Mouse (Mus musculus) layer of hippocampus, adult 9-11 months (tissue): ENCODE results near the gene Sytl1.

ENCODE experiments used
- DNase-seq: peaks from one replicate; pipeline ENCODE4 v3.0.0; 2022

The Sytl1 gene

GRCm38 (mm10) chr4:133262882-133263281 lies at the start of gene Sytl1:
Sytl1 (minus strand) TSS chr4:133263113.
- DNase-seq = no peak

- DNase-seq = peak; percentile 67
Observed at GRCm38 (mm10) chr4:133309948-133310347, 47.0 kb upstream of the Sytl1 start.

- no peak for DNase-seq
Observed at GRCm38 (mm10) chr4:133307331-133307730, 44.4 kb upstream of the Sytl1 start.

- no peak for DNase-seq
Observed at GRCm38 (mm10) chr4:133305825-133306224, 42.9 kb upstream of the Sytl1 start.

GRCm38 (mm10) chr4:133304770-133305169 lies 41.9 kb upstream of the Sytl1 start:
- DNase-seq = no peak

GRCm38 (mm10) chr4:133302668-133303067 lies 39.8 kb upstream of the Sytl1 start:
- no peak for DNase-seq

- peak; percentile 55 for DNase-seq
Observed at GRCm38 (mm10) chr4:133301802-133302201, 38.9 kb upstream of the Sytl1 start.

GRCm38 (mm10) chr4:133300421-133300820 lies 37.5 kb upstream of the Sytl1 start:
- DNase-seq = no peak

GRCm38 (mm10) chr4:133299701-133300100 lies 36.8 kb upstream of the Sytl1 start:
- DNase-seq = peak; percentile 83

GRCm38 (mm10) chr4:133298516-133299365 lies 35.8 kb upstream of the Sytl1 start:
- DNase-seq = peak; percentile 68

- peak; percentile 86 for DNase-seq
Observed at GRCm38 (mm10) chr4:133297801-133298238, 34.9 kb upstream of the Sytl1 start.

GRCm38 (mm10) chr4:133297360-133297759 lies 34.4 kb upstream of the Sytl1 start:
- no peak for DNase-seq

- DNase-seq = no peak
Observed at GRCm38 (mm10) chr4:133294084-133294483, 31.2 kb upstream of the Sytl1 start.

GRCm38 (mm10) chr4:133292901-133293843 lies 30.3 kb upstream of the Sytl1 start:
- no peak for DNase-seq

GRCm38 (mm10) chr4:133292405-133292804 lies 29.5 kb upstream of the Sytl1 start:
- DNase-seq = no peak

GRCm38 (mm10) chr4:133291255-133291654 lies 28.3 kb upstream of the Sytl1 start:
- no peak for DNase-seq

GRCm38 (mm10) chr4:133286476-133287077 lies 23.7 kb upstream of the Sytl1 start:
- no peak for DNase-seq

- DNase-seq = no peak
Observed at GRCm38 (mm10) chr4:133285950-133286349, 23.0 kb upstream of the Sytl1 start.

- DNase-seq = no peak
Observed at GRCm38 (mm10) chr4:133285299-133285698, 22.4 kb upstream of the Sytl1 start.

GRCm38 (mm10) chr4:133282656-133283055 lies 19.7 kb upstream of the Sytl1 start:
- no peak for DNase-seq

GRCm38 (mm10) chr4:133281951-133282481 lies 19.1 kb upstream of the Sytl1 start:
- DNase-seq = no peak

- no peak for DNase-seq
Observed at GRCm38 (mm10) chr4:133281513-133281912, 18.6 kb upstream of the Sytl1 start.

- no peak for DNase-seq
Observed at GRCm38 (mm10) chr4:133278482-133278881, 15.6 kb upstream of the Sytl1 start.
